Mouse (Mus musculus) olfactory bulb, adult 2 months (tissue): ENCODE data around the gene Gm5089. TPM values are rescaled to one million over a fixed set of nuclear protein-coding genes. Genes with fewer than 3 reads are reported as not detected.

Source experiments
- H3K27ac ChIP-seq: fragments of 200-500 bp; 2 replicates; pipeline ENCODE4 v1.5.1; 2012; ENCODE audit warnings: low read depth, low read length; ENCODE audit not compliant: insufficient read depth
- H3K4me1 ChIP-seq: fragments of 200-500 bp; 2 replicates; pipeline ENCODE4 v1.6.1; 2012; ENCODE audit warnings: low read length; ENCODE audit not compliant: control insufficient read depth, insufficient read depth
- H3K4me3 ChIP-seq: fragments of 200-500 bp; 2 replicates; pipeline ENCODE4 v1.5.1; 2012; ENCODE audit warnings: mild to moderate bottlenecking, low read depth, low read length, moderate library complexity; ENCODE audit not compliant: insufficient read depth
- CTCF ChIP-seq: fragments of 200-500 bp; IDR thresholded peaks from 2 replicates; pipeline ENCODE4 v1.5.1; 2012; ENCODE audit warnings: low read depth, mild to moderate bottlenecking, low read length, moderate library complexity; ENCODE audit not compliant: insufficient read depth
- POLR2A ChIP-seq: fragments of 200-500 bp; IDR thresholded peaks from 2 replicates; pipeline ENCODE4 v1.6.1; 2012; ENCODE audit warnings: mild to moderate bottlenecking, low read depth, low read length, moderate library complexity; ENCODE audit not compliant: insufficient read depth
- WGBS: fragments of 180-500 bp; shearing (Covaris S2); methylation state at CpG from one replicate; pipeline ENCODE4 v1.1.7; 2018; 5-methylcytosine and 5-hydroxymethylcytosine counted together
- polyA plus RNA-seq: library from polyadenylated mRNA; stranded (reverse); fragments of >200 nt; gene quantifications from 2 replicates; pipeline ENCODE4 v1.2.4, GENCODE M21; 2012; ENCODE audit warnings: low replicate concordance; ENCODE audit not compliant: missing spikeins, insufficient read depth, insufficient read length

Gene Gm5089
- polyA plus RNA-seq, 1 experiment, result not detected

DNA sequence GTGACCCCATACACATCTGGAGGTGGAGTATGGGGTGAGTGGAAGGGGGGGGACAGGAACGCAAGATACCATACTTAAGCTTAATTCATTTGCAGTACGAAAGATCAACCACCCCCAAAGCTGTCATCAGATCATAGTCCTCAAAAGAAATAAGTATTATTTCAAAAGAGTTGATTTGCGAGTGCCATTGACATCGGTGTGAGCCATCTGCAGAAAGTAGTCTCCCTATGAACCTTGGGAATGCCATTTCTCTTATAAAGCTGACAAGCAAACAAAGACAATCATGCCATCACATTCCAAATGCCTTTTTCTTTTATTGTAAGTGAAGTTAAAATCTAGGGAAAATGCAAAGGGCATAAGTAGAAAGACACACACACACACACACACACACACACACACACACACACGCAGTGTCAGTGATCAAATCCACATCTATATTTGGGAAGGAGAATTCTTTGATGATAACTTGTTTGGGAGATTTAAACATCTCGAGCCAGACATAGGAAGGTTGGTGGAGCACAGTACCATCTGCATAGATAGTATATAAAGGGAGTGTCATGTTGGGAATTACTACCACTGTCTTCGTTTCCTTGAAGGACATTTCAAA lies 15.9 kb upstream of the Gm5089 start:
- H3K27ac ChIP-seq, result no peak overlapping the region

DNA sequence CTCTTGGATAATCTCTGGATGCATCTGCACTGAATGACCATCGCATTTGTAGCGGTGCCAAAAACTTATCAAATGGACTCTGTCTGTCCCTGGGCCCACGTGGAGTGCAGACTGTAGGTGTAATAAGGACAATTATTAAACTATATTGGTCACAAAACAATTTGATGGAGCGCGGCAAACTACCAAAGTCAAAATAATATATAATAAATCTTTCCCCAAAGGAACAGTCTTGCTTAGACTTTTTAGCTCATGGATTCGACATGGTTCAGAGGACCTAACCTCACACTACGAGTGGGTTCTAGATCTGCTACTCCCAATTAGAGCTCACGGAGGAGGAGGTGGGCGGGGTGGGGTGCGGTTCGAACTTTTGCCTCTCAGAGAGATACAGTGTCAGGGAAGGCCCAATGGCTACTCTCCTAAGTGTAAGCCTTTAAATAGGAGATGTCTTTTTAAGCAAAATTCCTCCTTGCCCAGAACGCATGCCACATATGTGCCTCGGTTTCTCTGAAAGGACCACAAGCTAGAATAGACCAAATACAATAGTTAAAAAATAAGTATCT lies 15.1 kb upstream of the Gm5089 start:
- TF ChIP-seq POLR2A (no peak), CTCF (no peak)
- H3K4me3 ChIP-seq, result no peak overlapping the region
- peaks cover 16% of the 10 kb centered on the region for H3K4me1 ChIP-seq
- no peak overlapping the region for H3K27ac ChIP-seq
- WGBS, result 65% methylated on average over 13 of the region's 13 CpGs

More for the DNA sequence above, 15.9 kb upstream of the Gm5089 start:
- WGBS, result 83% methylated on average over 7 of the region's 7 CpGs
- H3K4me1 ChIP-seq, result peaks cover 16% of the 10 kb centered on the region
- no peak for TF ChIP-seq CTCF
- TF ChIP-seq POLR2A, result no peak
- H3K4me3 ChIP-seq, result no peak overlapping the region

DNA sequence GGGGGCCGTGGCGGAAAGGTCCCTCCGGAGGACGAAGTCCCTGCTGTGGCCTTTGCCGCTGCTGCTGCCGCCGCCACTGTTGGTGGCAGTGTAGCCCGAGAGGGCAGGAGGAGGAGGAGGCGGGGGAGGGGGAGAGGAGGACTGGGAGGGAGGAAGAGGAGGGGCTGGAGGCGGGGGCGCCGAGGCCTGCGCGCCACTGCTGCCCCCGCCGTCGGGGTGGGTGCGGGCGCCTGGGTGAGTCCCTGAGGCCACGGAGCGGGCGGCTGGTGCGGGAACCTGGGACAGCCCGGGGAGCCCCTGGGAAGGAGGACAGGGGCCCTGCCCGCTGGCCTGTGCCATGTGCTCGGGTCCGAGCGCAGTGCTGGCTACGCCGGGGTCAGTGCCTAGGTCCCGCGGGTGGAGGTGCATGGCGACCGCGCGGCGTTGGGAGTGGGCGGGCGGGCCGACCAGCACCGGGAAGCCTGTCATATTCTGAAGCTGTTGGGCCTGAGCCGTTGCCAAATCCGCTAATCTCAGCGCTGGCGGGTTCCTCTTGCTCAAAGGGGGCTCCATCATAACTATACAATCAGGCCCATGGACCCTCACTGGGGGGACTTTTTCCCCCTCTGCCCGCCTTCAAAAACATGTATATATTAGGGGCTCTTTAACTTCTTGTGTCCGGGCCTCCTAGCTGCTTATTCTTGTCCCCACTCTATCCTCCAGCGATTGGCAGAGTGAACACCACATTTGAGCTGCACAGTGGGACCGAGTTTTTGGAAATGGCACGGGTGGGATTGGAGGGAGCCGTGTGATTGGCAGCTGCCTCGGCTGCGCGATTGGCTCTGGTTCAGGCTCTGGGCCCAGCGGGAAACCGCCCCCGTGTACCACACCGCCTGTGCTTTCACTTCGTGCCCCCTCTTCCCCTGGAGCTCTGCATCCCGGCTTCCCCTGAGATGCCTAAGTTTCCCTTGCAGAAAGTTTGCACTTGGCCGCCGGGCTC lies 14.1 kb upstream of the Gm5089 start, which contains the start of gene Zic5:
Gene Zic5, minus strand, starts transcription at position 915 of the 979 bp plus-strand sequence.
- Histone ChIP-seq H3K4me1 (peaks cover 16% of the 10 kb centered on the region), H3K4me3 (peak within 1 kb of the TSS; percentile 57), H3K27ac (no peak within 1 kb of the TSS)
- no peak for TF ChIP-seq POLR2A
- no peak for TF ChIP-seq CTCF
- WGBS, result under 1% methylated on average over 51 of the region's 62 CpGs

DNA sequence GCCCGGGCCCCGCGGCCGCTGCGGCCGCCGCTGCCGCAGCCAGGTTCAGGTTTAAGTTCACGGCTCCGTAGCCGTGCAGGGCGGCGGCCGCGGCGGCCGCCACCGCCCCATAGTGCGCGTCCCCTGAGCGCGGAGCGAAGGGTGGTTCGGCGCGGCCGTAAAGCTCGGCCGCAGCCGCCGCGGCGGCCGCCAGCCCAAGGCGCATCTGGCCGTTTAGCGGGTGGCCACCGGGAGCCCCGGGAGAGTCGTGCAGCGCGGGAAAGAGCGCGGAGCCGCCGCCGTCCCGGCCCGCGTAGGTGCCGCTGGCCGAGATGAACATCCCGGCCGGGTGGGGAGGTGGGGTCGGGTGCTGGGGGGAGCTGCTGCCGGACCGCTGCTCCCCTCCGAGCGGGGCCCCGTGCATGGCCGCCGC lies 13.4 kb upstream of the Gm5089 start:
- H3K27ac ChIP-seq, result no peak overlapping the region
- TF ChIP-seq CTCF (no peak), POLR2A (no peak; the same call in 1 of the 2 replicates)
- under 1% methylated on average over 62 of the region's 62 CpGs for WGBS
- H3K4me1 ChIP-seq, result peaks cover 16% of the 10 kb centered on the region
- H3K4me3 ChIP-seq, result peak overlapping the region; percentile 57

DNA sequence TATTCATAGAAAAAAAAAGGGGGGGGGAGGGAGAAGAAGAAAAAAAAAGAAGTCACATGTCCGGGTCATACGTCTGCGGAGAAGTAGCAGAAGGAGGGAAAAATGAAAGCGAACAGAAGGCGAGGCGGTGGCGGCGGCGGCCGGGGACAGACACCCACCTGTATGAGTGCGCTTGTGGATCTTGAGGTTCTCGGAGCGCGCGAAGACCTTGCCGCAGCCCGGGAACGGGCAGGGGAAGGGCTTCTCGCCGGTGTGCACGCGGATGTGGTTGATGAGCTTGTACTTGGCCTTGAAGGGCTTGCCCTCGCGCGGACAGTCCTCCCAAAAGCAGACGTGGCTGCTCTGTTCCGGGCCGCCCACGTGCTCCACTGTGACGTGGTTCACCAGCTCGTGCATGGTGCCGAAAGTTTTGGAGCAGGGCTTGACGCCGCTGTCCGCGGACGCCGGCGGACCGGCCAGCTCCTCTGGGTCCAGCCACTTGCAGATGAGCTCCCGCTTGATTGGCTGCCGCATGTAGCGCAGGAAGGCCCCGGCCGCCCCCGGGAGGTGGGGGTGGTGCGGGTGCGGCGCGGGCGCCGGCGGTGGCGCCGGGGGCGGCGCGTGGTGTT lies 12.9 kb upstream of the Gm5089 start:
- H3K4me1 ChIP-seq, result peaks cover 16% of the 10 kb centered on the region
- peak overlapping the region; percentile 57 for H3K4me3 ChIP-seq
- H3K27ac ChIP-seq, result 0 out of 2 replicates have a peak overlapping the region, but pooled peaks have one; percentile 51
- WGBS, result 3% methylated on average over 58 of the region's 58 CpGs

DNA sequence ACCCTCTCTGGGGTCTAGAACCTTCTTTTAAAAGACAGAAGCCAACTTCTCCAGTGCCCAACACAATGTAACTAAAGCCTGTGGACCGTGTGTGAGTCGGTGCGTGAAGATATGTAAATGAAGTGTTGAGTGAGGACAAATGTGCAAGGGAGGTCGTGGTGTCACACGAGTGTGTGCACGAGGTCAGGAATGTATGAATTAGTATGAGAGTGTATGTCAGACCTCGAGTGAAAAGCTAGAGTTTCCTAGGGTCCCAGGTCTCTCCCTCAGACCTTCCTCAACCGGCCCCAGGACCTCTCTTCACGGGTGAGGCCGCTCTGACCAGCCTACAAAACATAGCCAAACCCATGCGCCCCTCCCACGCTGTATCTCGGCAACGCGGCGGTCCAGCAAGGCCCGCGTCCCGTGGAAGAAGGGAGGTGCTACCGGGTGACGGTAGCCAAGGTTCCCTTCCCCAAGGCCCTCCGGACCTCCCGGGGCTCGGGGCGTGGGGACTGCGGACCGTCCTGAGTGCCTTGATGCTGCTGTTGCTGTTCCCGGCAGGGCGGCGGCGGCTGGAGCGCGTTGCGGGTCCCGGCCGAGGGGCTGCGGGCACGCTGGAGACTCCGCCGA lies 12.3 kb upstream of the Gm5089 start:
- WGBS, result 13% methylated on average over 40 of the region's 40 CpGs
- Histone ChIP-seq H3K27ac (peak overlapping the region; percentile 54), H3K4me3 (peak overlapping the region; percentile 57), H3K4me1 (peaks cover 16% of the 10 kb centered on the region)
- no peak for TF ChIP-seq CTCF
- no peak for TF ChIP-seq POLR2A

DNA sequence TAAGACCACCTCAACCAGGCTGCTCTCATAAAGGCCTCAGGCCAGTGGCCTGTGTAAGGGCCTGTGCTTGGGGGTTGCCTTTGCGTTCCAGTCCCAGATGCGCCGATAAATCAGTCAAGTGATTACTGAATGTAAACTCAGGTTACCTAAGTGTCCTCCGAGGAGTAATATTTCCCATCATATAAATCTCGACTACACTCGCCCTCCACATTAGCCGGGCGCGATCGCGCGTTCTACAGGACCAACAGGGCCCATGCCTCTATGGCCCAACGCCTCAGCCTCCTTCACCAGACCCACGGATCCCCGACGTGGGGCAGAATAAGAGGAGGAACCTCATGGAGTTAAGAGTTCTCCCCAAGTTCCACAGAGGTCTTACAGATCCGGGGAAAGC lies 11.8 kb upstream of the Gm5089 start:
- WGBS, result 58% methylated on average over 17 of the region's 17 CpGs
- peak overlapping the region; percentile 54 for H3K27ac ChIP-seq
- no peak for TF ChIP-seq CTCF
- TF ChIP-seq POLR2A, result no peak

DNA sequence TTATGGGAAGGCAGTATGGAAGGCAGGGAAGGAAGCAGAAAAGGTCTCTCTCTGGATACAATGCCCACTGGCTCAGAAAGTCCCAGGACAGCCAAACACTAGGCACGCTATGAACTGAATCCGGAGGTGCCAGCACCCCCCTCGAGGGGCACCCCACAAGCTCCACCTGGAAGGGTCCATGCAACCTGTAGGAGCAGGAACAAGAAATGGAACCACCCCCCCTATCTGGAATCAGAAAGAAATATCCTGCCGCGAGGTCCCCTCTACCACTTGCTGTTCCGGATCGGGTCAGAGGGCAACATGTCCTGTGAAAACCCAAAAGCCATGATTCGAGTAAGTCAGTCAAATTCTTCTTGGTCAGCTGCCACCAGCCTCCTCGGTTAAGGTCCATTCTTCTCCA lies 11.1 kb upstream of the Gm5089 start:
- WGBS, result 61% methylated on average over 9 of the region's 9 CpGs
- TF ChIP-seq POLR2A (no peak), CTCF (no peak)
- Histone ChIP-seq H3K27ac (no peak overlapping the region), H3K4me1 (peaks cover 16% of the 10 kb centered on the region), H3K4me3 (peak overlapping the region; percentile 13)

More for the DNA sequence above, 11.8 kb upstream of the Gm5089 start:
- Histone ChIP-seq H3K4me1 (peaks cover 16% of the 10 kb centered on the region), H3K4me3 (peak overlapping the region; percentile 57)

DNA sequence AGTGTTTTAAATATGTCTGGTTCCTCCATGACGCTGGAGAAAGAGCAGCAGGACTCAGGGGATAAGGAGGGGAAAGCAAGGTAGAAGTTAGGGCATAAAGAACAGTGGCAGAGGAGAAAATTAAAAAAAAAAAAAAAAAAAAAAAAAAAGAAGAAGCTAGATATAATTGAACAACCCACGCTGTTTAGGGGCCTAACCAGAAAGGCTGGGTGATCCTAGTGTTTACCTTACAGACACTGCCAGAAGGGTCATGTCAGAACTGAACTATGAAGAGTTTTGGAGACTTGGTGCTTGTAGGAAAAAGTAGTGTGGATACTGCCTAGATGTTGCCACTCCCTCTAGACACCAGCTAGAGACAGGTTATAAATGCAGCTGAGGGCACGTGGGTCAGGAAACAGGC lies 10.6 kb upstream of the Gm5089 start:
- 85% methylated on average over 3 of the region's 3 CpGs for WGBS
- no peak overlapping the region for H3K27ac ChIP-seq
- TF ChIP-seq POLR2A (no peak), CTCF (no peak)
- H3K4me1 ChIP-seq, result peaks cover 16% of the 10 kb centered on the region
- no peak overlapping the region for H3K4me3 ChIP-seq
